Mouse (Mus musculus) urinary bladder, postnatal 36 days (tissue): ENCODE measurements at regions not wholly inside any gene's neighbourhood (a gene's known extent, or its start where the extent isn't known, plus 50 kb on each side); places are given as distances from the start of the nearest gene placed in this dataset.
A peak's percentile ranks its signal among the peaks of the same experiment; 100 is the strongest.

ENCODE experiments used
- DNase-seq, 2 experiments: peaks; one replicate each; pipeline ENCODE4 v3.0.0; 2022; ENCODE audit warnings: low spot score in 2 of 2, mixed read lengths in 1 of 2

- DNase-seq: no peak
Measured at GRCm38 (mm10) chr6:88964071-88964470, 62.0 kb downstream of the Tpra1 start.

- no peak for DNase-seq
Measured at GRCm38 (mm10) chr6:88964911-88965310, 62.9 kb downstream of the Tpra1 start.

- no peak for DNase-seq
Measured at GRCm38 (mm10) chr6:88965361-88966226, 63.5 kb downstream of the Tpra1 start.

GRCm38 (mm10) chr6:88966501-88966900, 64.5 kb downstream of the Tpra1 start:
- no peak for DNase-seq

- DNase-seq: no peak
Measured at GRCm38 (mm10) chr6:88968842-88969241, 66.8 kb downstream of the Tpra1 start.

- peak in 1 of 2 experiments; percentile 32 for DNase-seq
Measured at GRCm38 (mm10) chr6:88971729-88972128, 69.7 kb downstream of the Tpra1 start.

GRCm38 (mm10) chr6:88974457-88974856, 72.4 kb downstream of the Tpra1 start:
- DNase-seq: no peak

- no peak for DNase-seq
Measured at GRCm38 (mm10) chr6:88976581-88976980, 74.5 kb downstream of the Tpra1 start.

- no peak for DNase-seq
Measured at GRCm38 (mm10) chr6:88976994-88977393, 74.9 kb downstream of the Tpra1 start.

GRCm38 (mm10) chr6:88978970-88979369, 76.9 kb downstream of the Tpra1 start:
- no peak for DNase-seq

- peak in 1 of 2 experiments; percentile 21 for DNase-seq
Measured at GRCm38 (mm10) chr6:88980112-88980511, 78.1 kb downstream of the Tpra1 start.

GRCm38 (mm10) chr6:88981544-88981943, 79.5 kb downstream of the Tpra1 start:
- DNase-seq: peak in 1 of 2 experiments; percentile 6

GRCm38 (mm10) chr6:88984170-88984569, 82.1 kb downstream of the Tpra1 start:
- no peak for DNase-seq

GRCm38 (mm10) chr6:88984863-88985262, 82.8 kb downstream of the Tpra1 start:
- no peak for DNase-seq

GRCm38 (mm10) chr6:88988551-88988950, 86.5 kb downstream of the Tpra1 start:
- DNase-seq: no peak

- no peak for DNase-seq
Measured at GRCm38 (mm10) chr6:88989617-88990299, 87.7 kb downstream of the Tpra1 start.

- peak in 1 of 2 experiments; percentile 5 for DNase-seq
Measured at GRCm38 (mm10) chr6:88990300-88990685, 88.2 kb downstream of the Tpra1 start.

GRCm38 (mm10) chr6:88995077-88995476, 93.0 kb downstream of the Tpra1 start:
- no peak for DNase-seq

- DNase-seq: no peak
Measured at GRCm38 (mm10) chr6:88998927-88999722, 97.1 kb downstream of the Tpra1 start.

- no peak for DNase-seq
Measured at GRCm38 (mm10) chr6:89000359-89000758, 98.3 kb downstream of the Tpra1 start.

GRCm38 (mm10) chr6:89003197-89003923, 101.3 kb downstream of the Tpra1 start:
- no peak for DNase-seq
